Mouse (Mus musculus) heart, embryonic 12.5 days (tissue): ENCODE results near the gene Fosb. TPM values are rescaled to one million over a fixed set of nuclear protein-coding genes. Genes with fewer than 3 reads are reported as not detected.
"Not testable (repeated sequence)": the region's sequence is repeated elsewhere in the genome, so short reads cannot be mapped to it uniquely, and the experiment has no call there.

ENCODE experiments used
- ATAC-seq: fragments of 200-750 bp; cut with Nextera tagmentation; 2 replicates; pipeline ENCODE4 v1.8.0; 2017; ENCODE audit warnings: moderate TSS enrichment, moderate library complexity; ENCODE audit not compliant: insufficient number of reproducible peaks, low FRiP score
- H3K27ac ChIP-seq: fragments of 300-500 bp; sonication (generic); 2 replicates; pipeline ENCODE4 v1.5.1; 2016; ENCODE audit warnings: mild to moderate bottlenecking, moderate library complexity; ENCODE audit not compliant: poor library complexity, severe bottlenecking
- H3K27me3 ChIP-seq: fragments of 300-500 bp; sonication (generic); replicated peaks from 2 replicates; pipeline ENCODE4 v1.6.1; 2016; ENCODE audit warnings: mild to moderate bottlenecking, moderate library complexity
- H3K36me3 ChIP-seq: fragments of 300-500 bp; sonication (generic); 2 replicates; pipeline ENCODE4 v1.6.1; 2016; ENCODE audit warnings: mild to moderate bottlenecking, moderate library complexity
- H3K4me1 ChIP-seq: fragments of 300-500 bp; sonication (generic); replicated peaks from 2 replicates; pipeline ENCODE4 v1.6.1; 2016; ENCODE audit warnings: mild to moderate bottlenecking
- H3K4me2 ChIP-seq: fragments of 300-500 bp; sonication (generic); 2 replicates; pipeline ENCODE4 v1.6.1; 2016; ENCODE audit warnings: mild to moderate bottlenecking, moderate library complexity
- H3K4me3 ChIP-seq: fragments of 300-500 bp; sonication (generic); 2 replicates; pipeline ENCODE4 v1.5.1; 2016; ENCODE audit warnings: mild to moderate bottlenecking
- H3K9ac ChIP-seq: fragments of 300-500 bp; sonication (generic); 2 replicates; pipeline ENCODE4 v1.6.1; 2016; ENCODE audit warnings: mild to moderate bottlenecking, moderate library complexity
- H3K9me3 ChIP-seq: fragments of 300-500 bp; sonication (generic); replicated peaks from 2 replicates; pipeline ENCODE4 v1.6.1; 2016; ENCODE audit warnings: mild to moderate bottlenecking, moderate library complexity
- WGBS: fragments of 180-500 bp; shearing (Covaris S2); methylation state at CpG from one replicate; pipeline ENCODE4 v1.1.7; 2016; 5-methylcytosine and 5-hydroxymethylcytosine counted together
- polyA plus RNA-seq: library from polyadenylated mRNA; unstranded; fragments of >200 nt; fragmentation: Nextera tagmentation; extraction: Ambion mirVana; gene quantifications from 2 replicates; pipeline ENCODE4 v1.2.1, GENCODE M21; 2016

Fosb gene
- polyA plus RNA-seq, 1 experiment from 2014 or later = 0.37 TPM

DNA sequence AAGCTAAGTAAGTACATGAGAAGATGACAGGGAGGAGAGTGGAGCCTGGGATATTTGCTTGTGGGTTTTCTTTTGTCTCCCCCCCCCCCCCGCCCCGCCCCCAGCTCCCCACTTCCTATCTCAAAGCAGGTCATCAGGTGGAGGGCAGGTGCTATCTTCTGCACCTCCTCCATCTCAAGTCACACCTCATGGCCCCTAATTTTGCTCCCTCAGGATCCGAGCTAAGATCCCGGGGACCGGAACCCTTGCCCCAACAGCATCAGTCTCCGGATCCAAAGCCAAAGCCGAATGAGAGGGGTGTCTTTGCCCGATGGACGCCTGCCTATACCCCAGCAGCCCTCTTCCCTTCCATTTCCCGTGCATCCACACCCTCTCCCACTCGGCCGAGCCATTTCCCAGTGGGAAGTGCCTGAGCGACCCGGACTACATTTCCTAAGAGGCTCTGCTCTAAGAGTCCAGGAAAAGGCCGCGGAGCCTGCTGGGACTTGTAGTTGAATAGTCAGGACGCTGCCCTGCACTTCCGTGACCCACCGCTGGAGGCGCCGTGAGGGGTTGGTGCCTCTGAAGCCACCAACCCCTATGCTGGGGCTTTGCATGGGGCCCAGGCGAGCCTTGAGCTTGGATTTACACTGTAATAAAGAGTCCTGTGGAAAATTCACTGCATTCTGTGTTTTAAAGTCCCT is 14.2 kb downstream of the Fosb start:
- no peaks in the 10 kb centered on the region for H3K9me3 ChIP-seq
- peak overlapping the region; percentile 41 for H3K4me3 ChIP-seq
- peak overlapping the region; percentile 71 for H3K4me2 ChIP-seq
- no peaks in the 10 kb centered on the region for H3K27me3 ChIP-seq
- H3K4me1 ChIP-seq = peaks cover 16% of the 10 kb centered on the region
- H3K9ac ChIP-seq = peak overlapping the region; percentile 68
- no peak overlapping the region for H3K27ac ChIP-seq
- peak; percentile 53 for ATAC-seq
- no peaks in the 10 kb centered on the region for H3K36me3 ChIP-seq
- 21% methylated on average over 22 of the region's 22 CpGs for WGBS

DNA sequence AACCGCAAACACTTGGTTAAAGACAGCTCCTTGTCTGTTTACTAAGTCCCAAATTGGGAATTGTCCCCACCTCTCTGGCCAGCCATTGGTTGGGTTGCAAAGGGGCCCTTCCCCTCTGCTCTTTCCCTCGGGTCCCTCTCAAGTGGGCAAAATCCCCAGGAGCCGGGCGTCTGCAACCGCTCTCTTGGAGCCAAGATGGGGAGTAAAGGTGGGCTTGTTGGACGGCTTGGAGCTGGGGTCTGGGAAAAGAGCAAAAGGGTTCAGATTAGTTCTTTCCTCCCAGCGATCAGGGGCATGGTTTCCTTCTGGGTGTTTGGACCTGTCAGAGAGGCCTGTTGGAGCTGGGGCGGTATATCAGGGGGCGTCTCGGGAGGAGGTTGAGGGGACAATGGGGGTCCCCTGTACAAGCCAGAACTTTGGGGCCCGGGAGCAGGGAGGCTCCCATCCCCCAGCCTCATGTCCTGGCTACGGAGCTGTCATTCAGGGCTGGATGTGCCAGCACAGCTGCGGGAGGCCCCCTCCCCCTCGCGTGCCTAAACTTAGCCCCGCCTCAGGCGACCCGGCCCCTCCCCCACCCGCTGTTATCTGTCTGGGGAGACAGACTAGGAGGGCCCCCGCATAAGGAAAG is 18.8 kb downstream of the Fosb start:
- peaks cover 23% of the 10 kb centered on the region for H3K4me1 ChIP-seq
- H3K4me2 ChIP-seq = peak overlapping the region; percentile 84
- peaks cover 8% of the 10 kb centered on the region; the same call in 1 of the 2 replicates for H3K27me3 ChIP-seq
- peak overlapping the region; percentile 76 for H3K27ac ChIP-seq
- H3K4me3 ChIP-seq = peak overlapping the region; percentile 58
- H3K9ac ChIP-seq = peak overlapping the region; percentile 70
- no peaks in the 10 kb centered on the region for H3K9me3 ChIP-seq
- WGBS = under 1% methylated on average over 20 of the region's 20 CpGs
- H3K36me3 ChIP-seq = no peaks in the 10 kb centered on the region
- peak; percentile 79 for ATAC-seq

DNA sequence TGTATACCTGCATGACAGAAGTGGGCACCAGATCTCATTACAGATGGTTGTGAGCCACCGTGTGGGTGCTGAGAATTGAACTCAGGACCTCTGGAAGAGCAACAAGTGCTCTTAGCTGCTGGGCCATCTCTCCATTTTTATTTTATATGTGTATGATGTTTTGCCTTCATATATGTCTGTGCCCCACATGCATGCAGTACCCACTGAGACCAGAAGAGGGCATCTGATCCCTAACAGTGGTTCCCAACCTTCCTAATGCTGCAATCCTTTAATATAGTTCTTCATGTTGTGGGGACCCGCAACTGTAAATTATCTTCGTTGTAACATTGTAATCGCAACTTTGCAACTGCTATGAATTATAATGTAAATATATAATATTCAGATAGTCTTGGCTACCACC is 25.1 kb downstream of the Fosb start:
- Histone ChIP-seq H3K9me3 (no peaks in the 10 kb centered on the region), H3K9ac (no peak overlapping the region), H3K27ac (no peak overlapping the region), H3K27me3 (peaks cover 42% of the 10 kb centered on the region), H3K4me2 (no peak overlapping the region), H3K36me3 (no peaks in the 10 kb centered on the region), H3K4me3 (no peak overlapping the region), H3K4me1 (peaks cover 11% of the 10 kb centered on the region)
- no peak for ATAC-seq
- 26% methylated on average over 4 of the region's 4 CpGs for WGBS

DNA sequence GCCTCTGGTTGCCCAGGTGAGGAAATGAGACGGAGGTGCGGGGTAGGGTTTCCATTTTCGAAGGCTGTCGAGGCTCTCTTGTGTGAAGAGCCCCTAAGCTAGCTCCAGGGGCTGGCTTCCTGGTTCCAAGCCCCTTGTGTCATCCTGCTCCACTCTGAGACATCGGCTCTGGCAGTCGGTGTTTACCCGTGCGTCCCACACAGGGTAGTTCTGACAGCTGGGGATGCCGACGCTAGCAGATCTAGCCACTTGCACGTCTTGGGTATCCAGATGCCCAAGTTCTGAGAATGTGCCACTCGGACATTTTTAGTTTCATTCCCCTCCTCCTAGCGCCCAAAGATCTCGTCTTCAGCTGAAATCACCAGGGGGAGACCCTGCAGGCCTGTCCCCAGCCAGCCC is 26.4 kb downstream of the Fosb start:
- Histone ChIP-seq H3K36me3 (no peaks in the 10 kb centered on the region), H3K4me1 (peaks cover 21% of the 10 kb centered on the region), H3K9me3 (no peaks in the 10 kb centered on the region), H3K27me3 (peaks cover 55% of the 10 kb centered on the region), H3K4me3 (peak overlapping the region; percentile 53; the same call in 1 of the 2 replicates), H3K9ac (no peak overlapping the region), H3K4me2 (peak overlapping the region; percentile 95), H3K27ac (no peak overlapping the region)
- WGBS = 38% methylated on average over 14 of the region's 14 CpGs
- ATAC-seq = no peak

DNA sequence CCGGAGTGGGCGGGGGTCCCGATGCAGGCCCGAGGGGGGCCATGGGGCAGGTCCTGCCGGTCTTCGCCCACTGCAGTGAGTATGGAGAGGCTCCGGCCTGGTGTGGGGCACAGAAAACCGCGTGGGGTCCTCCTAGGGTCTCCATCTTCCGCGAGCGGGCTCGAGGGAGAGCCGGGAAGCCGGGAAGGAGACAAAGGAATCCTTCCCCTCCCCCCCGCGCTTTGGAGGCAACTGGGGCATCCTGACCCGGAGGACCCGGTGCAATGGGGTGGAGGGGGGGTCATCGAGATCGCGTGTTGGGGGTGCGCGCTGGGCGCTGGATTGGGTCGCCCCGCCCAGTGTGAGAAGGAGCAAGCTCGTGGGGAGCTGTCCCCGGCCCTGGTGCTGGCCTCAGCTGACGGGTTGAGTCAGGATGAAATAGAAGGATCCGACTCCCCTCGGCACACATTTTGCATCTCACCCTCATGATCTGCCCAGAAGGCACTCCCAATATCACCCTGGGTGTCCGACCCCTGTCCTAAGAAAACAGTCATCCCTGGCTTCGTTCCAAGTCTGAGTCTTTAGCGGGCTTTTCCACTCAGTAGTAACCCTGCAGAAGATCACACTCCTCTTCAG is 27.0 kb downstream of the Fosb start:
- Histone ChIP-seq H3K4me3 (peak overlapping the region; percentile 53), H3K4me1 (peaks cover 21% of the 10 kb centered on the region), H3K4me2 (peak overlapping the region; percentile 95), H3K9me3 (no peaks in the 10 kb centered on the region), H3K27ac (no peak overlapping the region), H3K9ac (peak overlapping the region; percentile 18), H3K27me3 (peaks cover 60% of the 10 kb centered on the region), H3K36me3 (no peaks in the 10 kb centered on the region)
- peak; percentile 71 for ATAC-seq
- 2% methylated on average over 35 of the region's 35 CpGs for WGBS

DNA sequence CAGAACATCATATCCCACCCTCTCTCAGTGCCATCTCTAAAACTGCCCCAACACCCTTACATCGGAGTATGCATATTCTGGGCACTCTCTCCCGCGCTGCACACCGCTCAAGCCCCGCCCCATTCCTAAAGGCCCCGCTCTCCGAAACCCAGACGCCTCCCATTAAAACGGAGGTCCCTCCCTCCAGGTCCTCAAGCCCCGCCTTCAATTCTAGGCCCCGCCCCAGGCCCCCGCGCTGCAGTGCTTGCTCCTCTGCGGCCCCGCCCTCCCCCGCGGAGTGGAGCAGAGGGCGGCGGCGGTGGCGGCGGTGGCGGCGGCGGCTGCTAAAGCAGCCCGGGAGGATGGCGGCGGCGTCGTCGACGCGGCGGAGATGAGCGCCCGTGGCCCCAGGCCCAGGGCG is 27.5 kb downstream of the Fosb start, which contains the start of gene Rtn2:
Gene Rtn2 (plus strand): TSS at position 240 of the 400 bp plus-strand sequence.
- Histone ChIP-seq H3K36me3 (no peaks in the 10 kb centered on the region), H3K27me3 (peaks cover 64% of the 10 kb centered on the region), H3K27ac (no peak within 1 kb of the TSS), H3K4me2 (peak within 1 kb of the TSS; percentile 95), H3K4me3 (peak within 1 kb of the TSS; percentile 53), H3K9ac (peak within 1 kb of the TSS; percentile 18), H3K9me3 (no peaks in the 10 kb centered on the region), H3K4me1 (peaks cover 21% of the 10 kb centered on the region)
- ATAC-seq = peak; percentile 87
- WGBS = under 1% methylated on average over 37 of the region's 37 CpGs

DNA sequence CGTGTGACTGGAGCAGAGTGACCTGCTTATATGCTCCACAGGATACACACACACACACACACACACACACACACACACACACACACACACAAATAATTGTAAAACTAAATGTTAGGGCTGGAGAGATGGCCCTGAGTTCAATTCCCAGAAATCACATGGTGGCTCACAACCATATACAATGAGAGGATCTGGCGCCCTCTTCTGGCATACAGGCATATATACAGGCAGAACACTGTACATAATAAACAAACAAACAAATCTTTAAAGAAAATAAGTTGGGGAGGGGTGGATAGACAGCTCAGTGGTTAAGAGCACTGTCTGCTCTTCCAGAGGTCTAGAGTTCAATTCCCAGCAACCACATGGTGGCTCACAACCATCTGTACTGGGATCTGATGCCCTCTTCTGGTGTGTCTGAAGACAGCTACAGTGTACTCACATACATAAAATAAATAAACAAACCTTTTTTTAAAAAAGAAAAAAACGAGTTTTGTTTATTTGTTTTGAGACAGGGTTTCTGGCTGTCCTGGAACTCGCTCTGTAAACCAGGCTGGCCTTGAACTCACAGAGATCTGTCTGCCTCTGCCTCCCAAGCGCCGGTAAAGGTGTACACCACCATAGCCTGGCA is 28.1 kb downstream of the Fosb start:
- not testable (repeated sequence) for H3K9ac ChIP-seq, H3K9me3 ChIP-seq, H3K36me3 ChIP-seq, H3K27ac ChIP-seq
- peak overlapping the region; percentile 95 for H3K4me2 ChIP-seq
- peaks cover 69% of the 10 kb centered on the region for H3K27me3 ChIP-seq
- peaks cover 21% of the 10 kb centered on the region for H3K4me1 ChIP-seq
- WGBS = 33% methylated on average over 6 of the region's 6 CpGs
- peak overlapping the region; percentile 53; the same call in 1 of the 2 replicates for H3K4me3 ChIP-seq
- peak; percentile 3; the same call in 1 of the 2 replicates for ATAC-seq

DNA sequence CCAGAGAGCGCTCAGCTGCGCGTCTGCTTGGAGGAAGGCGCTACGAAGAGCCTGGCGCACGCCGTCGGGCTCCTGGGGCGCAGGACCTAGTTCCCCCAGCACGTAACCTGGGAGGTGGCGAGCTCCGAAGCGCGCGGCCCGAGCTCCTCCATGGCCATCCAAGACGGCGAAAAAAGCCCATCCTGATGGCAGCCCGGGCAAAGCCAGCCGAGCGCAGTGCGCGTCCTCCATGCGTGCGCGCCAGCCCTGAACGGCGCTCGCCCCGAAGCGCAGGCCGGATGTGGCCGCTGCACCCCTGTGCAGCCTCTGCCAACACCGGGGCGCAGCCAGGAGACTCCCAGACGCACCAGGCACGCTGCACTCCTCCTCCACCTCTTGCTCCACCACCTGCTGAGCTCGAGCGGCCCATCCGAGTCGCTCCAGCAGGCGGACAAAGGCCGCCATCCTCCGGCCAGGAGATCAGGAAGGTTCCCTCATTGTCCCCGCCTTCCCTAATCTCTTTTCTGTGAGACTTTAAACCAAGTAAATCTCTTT is 30.2 kb downstream of the Fosb start, which contains the start of gene Ppm1n:
Gene Ppm1n (minus strand): TSS at position 484 of the 534 bp plus-strand sequence.
- H3K27me3 ChIP-seq = peaks cover 59% of the 10 kb centered on the region
- H3K4me2 ChIP-seq = peak within 1 kb of the TSS; percentile 75
- no peak within 1 kb of the TSS for H3K27ac ChIP-seq
- WGBS = under 1% methylated on average over 46 of the region's 46 CpGs
- peak within 1 kb of the TSS; percentile 43 for H3K4me3 ChIP-seq
- H3K9ac ChIP-seq = 0 out of 2 replicates have a peak within 1 kb of the TSS, but pooled peaks have one; percentile 55
- no peaks in the 10 kb centered on the region for H3K36me3 ChIP-seq
- H3K9me3 ChIP-seq = peaks cover 5% of the 10 kb centered on the region; the same call in 1 of the 2 replicates
- peaks cover 21% of the 10 kb centered on the region for H3K4me1 ChIP-seq
- ATAC-seq = no peak

DNA sequence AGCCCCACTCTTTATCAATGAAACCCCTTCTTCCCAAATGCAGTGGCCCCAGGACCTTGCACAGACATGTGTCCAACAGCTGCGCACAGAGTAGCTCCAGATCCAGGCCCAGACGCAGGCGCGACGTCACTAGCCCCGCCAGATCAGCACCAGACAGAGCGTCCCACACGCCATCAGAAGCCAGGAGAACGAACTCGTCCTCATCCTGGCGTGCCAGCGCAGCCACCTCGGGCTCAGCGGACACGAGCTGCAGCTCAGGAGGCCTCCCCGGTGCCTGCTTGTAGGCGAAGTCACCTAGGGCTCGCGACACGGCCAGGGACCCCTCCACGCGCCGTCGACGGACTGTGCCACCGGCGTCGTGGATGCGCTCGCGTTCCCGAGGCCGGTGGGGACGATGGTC is 30.8 kb downstream of the Fosb start:
- Histone ChIP-seq H3K27me3 (peaks cover 59% of the 10 kb centered on the region), H3K9me3 (peaks cover 5% of the 10 kb centered on the region; the same call in 1 of the 2 replicates), H3K4me2 (peak overlapping the region; percentile 75), H3K27ac (no peak overlapping the region), H3K9ac (no peak overlapping the region), H3K36me3 (no peaks in the 10 kb centered on the region), H3K4me1 (peaks cover 21% of the 10 kb centered on the region), H3K4me3 (peak overlapping the region; percentile 43)
- WGBS = 3% methylated on average over 34 of the region's 34 CpGs
- ATAC-seq = no peak

DNA sequence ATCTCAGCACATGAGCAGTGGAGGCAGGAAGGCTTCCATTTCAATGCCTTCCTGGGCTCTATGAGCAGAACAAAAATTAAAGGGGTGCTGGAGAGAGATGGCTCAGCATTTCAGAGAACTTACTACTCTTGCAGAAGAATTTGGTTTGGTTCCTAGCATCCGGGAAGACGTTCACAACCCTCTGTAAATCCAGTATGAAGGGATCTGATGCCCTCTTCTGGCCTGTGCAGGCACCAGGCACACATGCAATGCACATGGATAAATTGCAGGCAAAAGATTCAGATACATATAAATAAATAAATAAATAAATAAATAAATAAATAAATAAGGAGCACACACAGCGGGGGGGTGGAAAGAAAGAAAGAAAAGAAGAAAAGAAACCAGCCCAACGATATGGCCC is 33.6 kb downstream of the Fosb start:
- Histone ChIP-seq H3K4me1 (peaks cover 14% of the 10 kb centered on the region), H3K27ac (no peak overlapping the region), H3K9ac (no peak overlapping the region), H3K36me3 (no peaks in the 10 kb centered on the region), H3K9me3 (peaks cover 5% of the 10 kb centered on the region; the same call in 1 of the 2 replicates), H3K4me3 (no peak overlapping the region), H3K27me3 (peaks cover 42% of the 10 kb centered on the region), H3K4me2 (no peak overlapping the region)
- 51% methylated on average over 4 of the region's 4 CpGs for WGBS
- no peak for ATAC-seq
